Mouse (Mus musculus) E14TG2a.4 (cell line): ENCODE data around the gene Dmpk.

Source experiments
- CTCF ChIP-seq: conservative IDR thresholded peaks from 2 replicates; pipeline ENCODE4 v1.5.1; 2014; ENCODE audit warnings: low read length
- POU5F1 ChIP-seq: IDR thresholded peaks from 2 replicates; pipeline ENCODE4 v1.6.1; 2014; ENCODE audit warnings: low read length, borderline replicate concordance

DNA sequence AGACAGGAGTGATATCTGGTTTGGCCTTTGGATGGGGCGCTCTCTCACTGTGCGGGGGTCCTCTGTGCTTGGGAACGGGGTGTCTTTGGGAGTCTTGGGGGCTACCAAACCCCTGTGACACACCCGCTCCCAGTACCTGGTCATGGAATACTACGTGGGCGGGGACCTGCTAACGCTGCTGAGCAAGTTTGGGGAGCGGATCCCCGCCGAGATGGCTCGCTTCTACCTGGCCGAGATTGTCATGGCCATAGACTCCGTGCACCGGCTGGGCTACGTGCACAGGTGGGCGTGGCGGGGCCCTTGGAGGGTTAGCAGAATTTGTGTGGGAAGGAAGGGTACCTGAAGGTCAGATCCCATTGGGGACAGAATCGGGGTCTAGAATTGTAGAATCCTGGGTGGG is 3.1 kb downstream of the Dmpk start:
- TF ChIP-seq CTCF (no peak), POU5F1 (no peak)
